Mouse (Mus musculus) heart, adult 2 months (tissue): ENCODE data around the gene Ccnk. TPM values are rescaled to one million over a fixed set of nuclear protein-coding genes. Genes with fewer than 3 reads are reported as not detected.

Source experiments
- DNase-seq, 2 experiments: peaks; one replicate each; pipeline ENCODE4 v3.0.0; 2021
- H3K27ac ChIP-seq: fragments of 200-600 bp; 2 replicates; pipeline ENCODE4 v1.8.1; 2022
- H3K27me3 ChIP-seq: fragments of 200-500 bp; 2 replicates; pipeline ENCODE4 v1.6.1; 2012; ENCODE audit warnings: mild to moderate bottlenecking, low read length, inconsistent platforms, mixed read lengths; ENCODE audit not compliant: control insufficient read depth, insufficient read depth
- H3K36me3 ChIP-seq: fragments of 200-500 bp; 2 replicates; pipeline ENCODE4 v1.6.1; 2012; ENCODE audit warnings: low read length, inconsistent platforms; ENCODE audit not compliant: control insufficient read depth, insufficient read depth
- H3K4me1 ChIP-seq: fragments of 200-500 bp; 2 replicates; pipeline ENCODE4 v1.6.1; 2011; ENCODE audit warnings: low read length; ENCODE audit not compliant: control insufficient read depth, insufficient read depth
- H3K4me3 ChIP-seq: fragments of 200-600 bp; 2 replicates; pipeline ENCODE4 v1.8.1; 2022
- H3K79me2 ChIP-seq: fragments of 200-500 bp; replicated peaks from 2 replicates; pipeline ENCODE4 v1.6.1; 2012; ENCODE audit warnings: mild to moderate bottlenecking, inconsistent platforms, low read length, moderate library complexity, mixed read lengths; ENCODE audit not compliant: control insufficient read depth, insufficient read depth
- H3K9ac ChIP-seq: fragments of 200-500 bp; 2 replicates; pipeline ENCODE4 v1.6.1; 2012; ENCODE audit warnings: low read depth, mild to moderate bottlenecking, control low read depth, inconsistent platforms, low read length, mixed read lengths
- CTCF ChIP-seq: fragments of 200-600 bp; IDR thresholded peaks from 2 replicates; pipeline ENCODE4 v1.8.1; 2022; ENCODE audit warnings: antibody characterized with exemption, mild to moderate bottlenecking, moderate library complexity
- EP300 ChIP-seq: fragments of 200-500 bp; IDR thresholded peaks from 2 replicates; pipeline ENCODE4 v1.6.1; 2011; ENCODE audit warnings: low read depth, low read length, control low read depth; ENCODE audit not compliant: insufficient read depth
- POLR2A ChIP-seq: fragments of 200-500 bp; IDR thresholded peaks from 2 replicates; pipeline ENCODE4 v1.6.1; 2011; ENCODE audit warnings: mild to moderate bottlenecking, low read depth, low read length, control low read depth; ENCODE audit not compliant: insufficient read depth
- WGBS: fragments of 180-500 bp; shearing (Covaris S2); methylation state at CpG from one replicate; pipeline ENCODE4 v1.1.7; 2018; 5-methylcytosine and 5-hydroxymethylcytosine counted together
- intact Hi-C: fragments of 180-260 bp; cut with DNase I; formaldehyde crosslinking; loops from one replicate; pipeline ENCODE4 v1.15.1; 2025
- polyA plus RNA-seq: library from polyadenylated mRNA; depleted of rRNA; stranded (reverse); fragments of >200 nt; gene quantifications from 2 replicates; pipeline ENCODE4 v1.2.3, GENCODE M21; 2012
- total RNA-seq, 2 experiments: library from RNA; stranded (reverse); gene quantifications; 2 replicates each; pipeline ENCODE4 v1.2.3; 2021

The Ccnk gene
- total and polyA plus RNA-seq, 3 experiments, result 14.8 to 31.9 (median 28.9) TPM

GRCm38 (mm10) chr12:108178331-108179245 is 791 bp upstream of the Ccnk start:
- Histone ChIP-seq H3K79me2 (peaks cover 9% of the 10 kb centered on the region), H3K9ac (peak overlapping the region; percentile 98), H3K27ac (peak overlapping the region; percentile 95), H3K27me3 (no peaks in the 10 kb centered on the region), H3K36me3 (peaks cover 24% of the 10 kb centered on the region), H3K4me3 (peak overlapping the region; percentile 86), H3K4me1 (peaks cover 17% of the 10 kb centered on the region)
- DNase-seq, result peak; percentile 67 to 71
- under 1% methylated on average over 95 of the region's 103 CpGs for WGBS
- TF ChIP-seq CTCF (0 out of 2 replicates have a peak, but pooled peaks have one; percentile 12), POLR2A (no peak)
- intact Hi-C loops, result no loop called here

GRCm38 (mm10) chr12:108179246-108179320 is 296 bp upstream of the Ccnk start, which contains the start of gene Setd3:
Gene Setd3, minus strand, starts transcription at chr12:108179314.
- DNase-seq, result no peak
- peaks cover 15% of the 10 kb centered on the region for H3K4me1 ChIP-seq
- intact Hi-C loops, result no loop called here
- TF ChIP-seq CTCF (no peak), EP300 (no peak), POLR2A (no peak)
- peak within 1 kb of the TSS; percentile 95 for H3K27ac ChIP-seq
- WGBS, result 0% methylated on average over 1 of the region's 9 CpGs
- H3K27me3 ChIP-seq, result no peaks in the 10 kb centered on the region
- peak within 1 kb of the TSS; percentile 86 for H3K4me3 ChIP-seq
- H3K79me2 ChIP-seq, result peaks cover 8% of the 10 kb centered on the region
- H3K36me3 ChIP-seq, result peaks cover 24% of the 10 kb centered on the region
- H3K9ac ChIP-seq, result peak within 1 kb of the TSS; percentile 98

DNA sequence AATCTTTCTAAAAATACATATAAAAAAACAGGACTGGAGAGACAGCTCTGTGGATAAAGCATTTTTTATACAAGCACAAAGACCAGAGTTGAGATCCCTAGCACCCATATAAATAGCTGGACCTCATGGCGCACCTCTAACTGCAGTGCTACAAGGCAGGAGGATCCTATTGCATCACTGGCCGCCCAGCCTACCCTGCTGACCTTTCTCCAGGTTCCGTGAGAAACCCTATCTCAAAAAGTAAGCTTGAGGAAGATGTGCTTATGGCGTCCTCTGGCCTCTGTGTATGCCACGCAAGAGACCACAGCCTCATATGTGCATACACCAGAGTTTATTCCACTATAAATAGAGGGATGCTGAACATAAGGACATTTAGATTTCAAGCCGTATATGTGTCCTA is 2.3 kb downstream of the Ccnk start:
- Histone ChIP-seq H3K36me3 (peaks cover 18% of the 10 kb centered on the region), H3K27ac (no peak overlapping the region), H3K27me3 (no peaks in the 10 kb centered on the region), H3K79me2 (peaks cover 6% of the 10 kb centered on the region), H3K4me3 (no peak overlapping the region), H3K9ac (no peak overlapping the region), H3K4me1 (peaks cover 9% of the 10 kb centered on the region)
- 90% methylated on average over 6 of the region's 6 CpGs for WGBS
- no peak for DNase-seq
- intact Hi-C loops, result loop anchor here (10.0 kb wide), 1 partner anchor 613 kb away; the partner anchor contains the start of gene Yy1
- TF ChIP-seq EP300 (no peak), CTCF (no peak), POLR2A (no peak)

DNA sequence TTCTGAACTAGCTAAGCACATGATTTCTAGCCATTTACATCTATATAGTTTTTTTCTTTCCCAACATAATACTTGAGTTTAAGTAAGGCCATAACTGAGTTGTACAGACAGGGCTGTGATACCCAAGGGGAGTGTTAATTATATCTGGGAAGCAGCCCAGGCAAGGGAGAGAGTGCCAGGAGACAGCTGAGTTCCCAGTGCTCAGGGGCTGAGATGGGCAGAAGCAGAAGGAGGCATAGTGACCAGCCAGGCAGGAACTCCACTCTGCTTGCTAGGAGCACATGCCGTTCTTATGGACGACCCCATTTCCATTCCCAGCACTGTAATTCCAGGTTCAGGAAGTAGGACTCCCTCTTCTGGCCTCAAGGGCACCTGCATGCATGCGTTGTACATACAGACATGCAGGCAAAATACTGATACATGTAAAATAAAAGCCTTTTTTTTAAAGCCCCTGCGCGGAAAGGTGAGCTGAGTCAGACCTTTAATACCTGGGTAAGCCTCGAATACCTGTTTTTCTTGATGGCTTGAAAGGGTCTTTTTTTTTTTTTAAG is 8.2 kb downstream of the Ccnk start:
- TF ChIP-seq CTCF (peak; percentile 28), EP300 (no peak)
- Histone ChIP-seq H3K4me1 (no peaks in the 10 kb centered on the region), H3K27me3 (no peaks in the 10 kb centered on the region), H3K9ac (no peak overlapping the region), H3K27ac (no peak overlapping the region), H3K36me3 (peaks cover 4% of the 10 kb centered on the region), H3K4me3 (no peak overlapping the region), H3K79me2 (peaks cover 2% of the 10 kb centered on the region)
- WGBS, result 88% methylated on average over 6 of the region's 6 CpGs
- intact Hi-C loops, result loop anchor here (10.0 kb wide), 1 partner anchor 607 kb away; the partner anchor contains the start of gene Yy1
- DNase-seq, result no peak

GRCm38 (mm10) chr12:108193878-108194277 is 14.5 kb downstream of the Ccnk start:
- 24% methylated on average over 5 of the region's 5 CpGs for WGBS
- no peak for DNase-seq
- Histone ChIP-seq H3K4me1 (peaks cover 4% of the 10 kb centered on the region), H3K27ac (peak overlapping the region; percentile 58), H3K4me3 (no peak overlapping the region), H3K79me2 (no peaks in the 10 kb centered on the region), H3K9ac (no peak overlapping the region), H3K36me3 (peaks cover 14% of the 10 kb centered on the region), H3K27me3 (no peaks in the 10 kb centered on the region)
- TF ChIP-seq EP300, result no peak
- no peak for TF ChIP-seq POLR2A
- no peak for TF ChIP-seq CTCF
- intact Hi-C loops, result no loop called here

- Histone ChIP-seq H3K9ac (no peak overlapping the region), H3K4me3 (no peak overlapping the region), H3K4me1 (peaks cover 4% of the 10 kb centered on the region), H3K27me3 (no peaks in the 10 kb centered on the region), H3K36me3 (peaks cover 14% of the 10 kb centered on the region), H3K27ac (no peak overlapping the region), H3K79me2 (no peaks in the 10 kb centered on the region)
- DNase-seq, result no peak
- 93% methylated on average over 11 of the region's 11 CpGs for WGBS
- TF ChIP-seq CTCF (no peak), EP300 (no peak), POLR2A (no peak)
- intact Hi-C loops, result no loop called here
Observed at GRCm38 (mm10) chr12:108195761-108196160, 16.4 kb downstream of the Ccnk start.
